Mouse (Mus musculus) heart, embryonic 12.5 days (tissue): ENCODE results near the gene Lrtm2. TPM values are rescaled to one million over a fixed set of nuclear protein-coding genes. Genes with fewer than 3 reads are reported as not detected.
"Not testable (repeated sequence)": the region's sequence is repeated elsewhere in the genome, so short reads cannot be mapped to it uniquely, and the experiment has no call there.

ENCODE experiments used
- ATAC-seq: fragments of 200-750 bp; cut with Nextera tagmentation; 2 replicates; pipeline ENCODE4 v1.8.0; 2017; ENCODE audit warnings: moderate TSS enrichment, moderate library complexity; ENCODE audit not compliant: insufficient number of reproducible peaks, low FRiP score
- H3K27ac ChIP-seq: fragments of 300-500 bp; sonication (generic); 2 replicates; pipeline ENCODE4 v1.5.1; 2016; ENCODE audit warnings: mild to moderate bottlenecking, moderate library complexity; ENCODE audit not compliant: poor library complexity, severe bottlenecking
- H3K27me3 ChIP-seq: fragments of 300-500 bp; sonication (generic); replicated peaks from 2 replicates; pipeline ENCODE4 v1.6.1; 2016; ENCODE audit warnings: mild to moderate bottlenecking, moderate library complexity
- H3K36me3 ChIP-seq: fragments of 300-500 bp; sonication (generic); 2 replicates; pipeline ENCODE4 v1.6.1; 2016; ENCODE audit warnings: mild to moderate bottlenecking, moderate library complexity
- H3K4me1 ChIP-seq: fragments of 300-500 bp; sonication (generic); replicated peaks from 2 replicates; pipeline ENCODE4 v1.6.1; 2016; ENCODE audit warnings: mild to moderate bottlenecking
- H3K4me2 ChIP-seq: fragments of 300-500 bp; sonication (generic); 2 replicates; pipeline ENCODE4 v1.6.1; 2016; ENCODE audit warnings: mild to moderate bottlenecking, moderate library complexity
- H3K4me3 ChIP-seq: fragments of 300-500 bp; sonication (generic); 2 replicates; pipeline ENCODE4 v1.5.1; 2016; ENCODE audit warnings: mild to moderate bottlenecking
- H3K9ac ChIP-seq: fragments of 300-500 bp; sonication (generic); 2 replicates; pipeline ENCODE4 v1.6.1; 2016; ENCODE audit warnings: mild to moderate bottlenecking, moderate library complexity
- H3K9me3 ChIP-seq: fragments of 300-500 bp; sonication (generic); replicated peaks from 2 replicates; pipeline ENCODE4 v1.6.1; 2016; ENCODE audit warnings: mild to moderate bottlenecking, moderate library complexity
- WGBS: fragments of 180-500 bp; shearing (Covaris S2); methylation state at CpG from one replicate; pipeline ENCODE4 v1.1.7; 2016; 5-methylcytosine and 5-hydroxymethylcytosine counted together
- polyA plus RNA-seq: library from polyadenylated mRNA; unstranded; fragments of >200 nt; fragmentation: Nextera tagmentation; extraction: Ambion mirVana; gene quantifications from 2 replicates; pipeline ENCODE4 v1.2.1, GENCODE M21; 2016

Gene Lrtm2
- polyA plus RNA-seq, 1 experiment from 2014 or later: 0.15 TPM

- H3K9ac ChIP-seq, ATAC-seq, H3K27me3 ChIP-seq, H3K4me2 ChIP-seq, H3K4me3 ChIP-seq, H3K27ac ChIP-seq, H3K9me3 ChIP-seq: not testable (repeated sequence)
- peaks cover 64% of the 10 kb centered on the region for H3K36me3 ChIP-seq
- peaks cover 11% of the 10 kb centered on the region; the same call in 1 of the 2 replicates for H3K4me1 ChIP-seq
- 85% methylated on average over 6 of the region's 6 CpGs for WGBS
Observed at GRCm38 (mm10) chr6:119360250-119360649, 29.7 kb upstream of the Lrtm2 start.

GRCm38 (mm10) chr6:119358020-119358571 is 27.5 kb upstream of the Lrtm2 start:
- H3K4me1 ChIP-seq: peaks cover 9% of the 10 kb centered on the region; the same call in 1 of the 2 replicates
- H3K4me2 ChIP-seq: no peak overlapping the region
- no peak for ATAC-seq
- no peak overlapping the region for H3K27ac ChIP-seq
- no peak overlapping the region for H3K4me3 ChIP-seq
- WGBS: 91% methylated on average over 8 of the region's 8 CpGs
- no peaks in the 10 kb centered on the region for H3K9me3 ChIP-seq
- no peaks in the 10 kb centered on the region for H3K27me3 ChIP-seq
- no peak overlapping the region for H3K9ac ChIP-seq
- H3K36me3 ChIP-seq: peaks cover 76% of the 10 kb centered on the region

GRCm38 (mm10) chr6:119352501-119352900 is 21.9 kb upstream of the Lrtm2 start:
- Histone ChIP-seq H3K4me2 (no peak overlapping the region), H3K27ac (no peak overlapping the region), H3K4me1 (peaks cover 9% of the 10 kb centered on the region), H3K4me3 (no peak overlapping the region), H3K9ac (no peak overlapping the region), H3K27me3 (no peaks in the 10 kb centered on the region), H3K9me3 (no peaks in the 10 kb centered on the region), H3K36me3 (peaks cover 42% of the 10 kb centered on the region)
- 77% methylated on average over 6 of the region's 6 CpGs for WGBS
- ATAC-seq: no peak

- no peaks in the 10 kb centered on the region for H3K9me3 ChIP-seq
- peaks cover 35% of the 10 kb centered on the region for H3K36me3 ChIP-seq
- no peak for ATAC-seq
- WGBS: 70% methylated on average over 8 of the region's 8 CpGs
- H3K9ac ChIP-seq: no peak overlapping the region
- H3K4me2 ChIP-seq: no peak overlapping the region
- peaks cover 9% of the 10 kb centered on the region for H3K4me1 ChIP-seq
- no peaks in the 10 kb centered on the region for H3K27me3 ChIP-seq
- H3K27ac ChIP-seq: no peak overlapping the region
- H3K4me3 ChIP-seq: no peak overlapping the region
Observed at GRCm38 (mm10) chr6:119351656-119352055, 21.1 kb upstream of the Lrtm2 start.

DNA sequence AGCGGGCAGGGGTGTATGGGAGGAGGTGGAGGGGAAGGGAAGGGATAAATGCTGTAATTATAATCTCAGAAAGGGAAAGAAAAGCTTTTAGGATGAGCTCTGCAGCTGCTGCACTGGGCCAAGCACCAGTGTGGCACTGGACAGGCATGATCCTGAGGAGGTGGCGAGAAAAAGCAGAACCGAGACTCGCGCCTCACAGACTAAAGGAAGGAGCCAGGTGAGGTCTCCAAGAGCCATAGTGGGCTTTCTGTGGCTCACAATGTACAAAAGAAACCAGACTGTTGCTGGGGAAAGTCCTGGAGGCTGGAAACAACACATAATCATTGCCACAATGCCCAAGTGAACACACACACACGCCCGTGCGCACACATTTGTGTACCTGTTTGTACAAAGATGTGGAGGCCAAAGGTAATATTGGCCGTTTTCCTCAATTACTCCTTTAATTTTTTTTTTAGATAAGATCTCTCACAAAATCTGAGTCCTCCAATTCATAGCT is 20.2 kb upstream of the Lrtm2 start:
- H3K9ac ChIP-seq: no peak overlapping the region
- no peaks in the 10 kb centered on the region for H3K9me3 ChIP-seq
- peaks cover 26% of the 10 kb centered on the region for H3K36me3 ChIP-seq
- peaks cover 9% of the 10 kb centered on the region for H3K4me1 ChIP-seq
- H3K27me3 ChIP-seq: no peaks in the 10 kb centered on the region
- H3K4me3 ChIP-seq: no peak overlapping the region
- no peak overlapping the region for H3K4me2 ChIP-seq
- no peak overlapping the region for H3K27ac ChIP-seq
- ATAC-seq: no peak
- WGBS: 86% methylated on average over 9 of the region's 9 CpGs

DNA sequence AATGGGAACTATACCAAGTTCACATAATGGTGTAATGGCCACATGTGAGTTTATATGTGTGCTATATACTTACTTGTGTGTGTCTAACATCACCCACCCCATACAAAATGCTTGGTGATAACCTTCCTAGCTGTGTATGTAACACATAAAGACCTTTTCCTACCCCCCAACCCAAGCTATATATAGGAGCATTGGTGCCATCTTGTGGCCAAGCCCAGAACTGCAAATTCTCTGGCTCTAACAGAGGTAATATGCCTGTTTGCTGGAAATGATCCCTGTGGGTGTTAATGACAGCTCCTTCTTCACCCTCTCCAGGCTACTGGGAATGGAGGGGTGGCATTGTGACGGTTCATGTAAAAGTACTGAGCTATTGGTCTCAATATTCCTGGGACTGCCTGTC is 17.7 kb upstream of the Lrtm2 start:
- Histone ChIP-seq H3K27ac (no peak overlapping the region), H3K9me3 (no peaks in the 10 kb centered on the region), H3K4me2 (no peak overlapping the region), H3K4me3 (no peak overlapping the region), H3K27me3 (no peaks in the 10 kb centered on the region), H3K9ac (no peak overlapping the region), H3K4me1 (peaks cover 9% of the 10 kb centered on the region), H3K36me3 (peaks cover 2% of the 10 kb centered on the region)
- ATAC-seq: no peak
- WGBS: 0% methylated on average over 1 of the region's 1 CpGs

DNA sequence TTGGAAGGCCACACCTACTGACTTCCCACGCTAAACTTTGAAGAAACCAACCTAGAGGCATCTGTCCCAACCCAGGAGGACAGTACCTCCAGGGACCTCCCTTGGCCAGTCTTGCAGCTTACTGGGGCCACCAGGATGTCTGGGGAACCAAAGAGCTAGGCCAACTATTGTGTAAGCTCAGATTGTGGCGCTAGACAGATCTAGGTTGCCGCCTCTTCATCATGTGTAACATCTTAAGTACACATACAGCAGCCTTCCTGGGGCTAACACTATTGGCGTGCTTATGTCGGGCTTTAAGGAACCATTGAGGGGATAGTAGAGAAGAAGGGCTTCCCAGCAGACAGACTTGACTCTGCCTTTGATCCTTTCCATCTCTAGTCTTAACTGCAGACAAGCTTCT is 17.2 kb upstream of the Lrtm2 start:
- Histone ChIP-seq H3K27me3 (no peaks in the 10 kb centered on the region), H3K4me3 (no peak overlapping the region), H3K4me2 (no peak overlapping the region), H3K36me3 (no peaks in the 10 kb centered on the region), H3K9ac (no peak overlapping the region), H3K4me1 (peaks cover 9% of the 10 kb centered on the region), H3K9me3 (no peaks in the 10 kb centered on the region), H3K27ac (no peak overlapping the region)
- WGBS: 68% methylated on average over 5 of the region's 5 CpGs
- no peak for ATAC-seq

DNA sequence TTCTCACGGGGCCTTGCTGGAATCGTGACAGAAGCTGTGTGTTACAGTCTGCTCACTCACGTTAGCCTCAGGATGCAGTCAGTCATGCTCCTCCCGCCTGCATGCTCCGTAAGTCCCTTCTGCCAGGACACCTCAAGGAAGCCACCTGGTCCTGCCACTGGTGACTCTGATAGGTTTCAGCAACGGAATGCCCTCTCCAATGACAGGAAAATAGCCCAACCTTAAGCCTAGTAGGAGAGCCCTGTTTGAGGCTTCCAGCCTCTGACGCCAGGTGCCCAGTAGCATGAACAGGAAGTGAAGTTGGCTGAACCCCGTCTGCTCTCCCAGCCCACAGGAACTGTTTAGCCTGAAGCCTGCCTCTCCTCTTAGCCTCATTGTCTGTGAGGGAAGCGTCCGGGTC is 15.7 kb upstream of the Lrtm2 start:
- no peak for ATAC-seq
- Histone ChIP-seq H3K4me3 (no peak overlapping the region), H3K4me1 (no peaks in the 10 kb centered on the region), H3K9me3 (no peaks in the 10 kb centered on the region), H3K36me3 (no peaks in the 10 kb centered on the region), H3K27me3 (no peaks in the 10 kb centered on the region), H3K9ac (no peak overlapping the region), H3K4me2 (no peak overlapping the region), H3K27ac (no peak overlapping the region)
- 58% methylated on average over 10 of the region's 10 CpGs for WGBS

- no peaks in the 10 kb centered on the region for H3K27me3 ChIP-seq
- no peaks in the 10 kb centered on the region; the same call in 1 of the 2 replicates for H3K4me1 ChIP-seq
- no peak overlapping the region for H3K4me3 ChIP-seq
- no peak overlapping the region for H3K9ac ChIP-seq
- ATAC-seq: no peak
- H3K4me2 ChIP-seq: no peak overlapping the region
- H3K9me3 ChIP-seq: no peaks in the 10 kb centered on the region
- no peaks in the 10 kb centered on the region for H3K36me3 ChIP-seq
- no peak overlapping the region for H3K27ac ChIP-seq
Observed at GRCm38 (mm10) chr6:119341409-119341808, 10.8 kb upstream of the Lrtm2 start.

DNA sequence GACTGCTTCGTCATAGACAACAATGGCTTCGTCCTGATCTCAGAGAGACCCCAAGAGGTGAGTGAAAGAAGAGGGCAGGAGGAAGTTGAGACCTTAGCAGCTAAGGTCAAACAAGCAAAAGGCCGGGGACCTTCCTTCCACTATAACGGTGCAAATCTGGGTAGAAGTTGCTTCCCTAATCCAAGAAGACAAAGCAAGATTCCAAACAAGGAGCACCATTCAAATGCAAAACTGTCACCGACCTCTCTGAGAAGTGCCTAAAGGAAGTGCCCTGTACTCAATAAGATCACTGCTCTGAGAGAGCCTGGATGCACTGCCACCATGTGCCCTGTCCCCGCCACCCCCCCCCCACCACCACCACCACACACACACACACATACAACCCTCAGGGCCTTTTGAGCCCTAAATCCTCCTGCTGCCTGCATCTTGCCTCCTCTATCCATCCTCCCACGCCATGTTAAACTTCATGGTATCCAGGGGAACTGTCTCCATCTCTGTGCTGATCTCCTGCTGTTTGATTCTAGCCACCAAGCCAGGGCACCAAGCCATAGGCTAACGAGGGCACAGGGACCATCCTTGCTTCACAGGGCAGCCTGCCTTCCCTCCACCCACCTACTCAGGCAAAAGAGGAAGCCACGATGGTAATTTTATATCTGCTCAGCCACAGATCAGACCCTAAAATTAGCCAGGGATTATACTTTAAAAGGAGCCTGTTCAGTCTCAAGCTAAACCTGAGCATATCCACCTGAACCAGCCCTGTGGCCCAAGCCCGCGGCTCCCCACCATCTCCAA is 7.8 kb upstream of the Lrtm2 start:
- H3K9me3 ChIP-seq: no peaks in the 10 kb centered on the region
- H3K4me3 ChIP-seq: no peak overlapping the region
- H3K4me1 ChIP-seq: peaks cover 5% of the 10 kb centered on the region; the same call in 1 of the 2 replicates
- no peak overlapping the region for H3K9ac ChIP-seq
- WGBS: 35% methylated on average over 11 of the region's 11 CpGs
- H3K4me2 ChIP-seq: no peak overlapping the region
- no peaks in the 10 kb centered on the region for H3K36me3 ChIP-seq
- ATAC-seq: no peak
- H3K27ac ChIP-seq: no peak overlapping the region
- peaks cover 16% of the 10 kb centered on the region for H3K27me3 ChIP-seq

- ATAC-seq: no peak
- H3K4me1 ChIP-seq: peaks cover 5% of the 10 kb centered on the region; the same call in 1 of the 2 replicates
Observed at GRCm38 (mm10) chr6:119337287-119337686, 6.7 kb upstream of the Lrtm2 start.

More at GRCm38 (mm10) chr6:119337287-119337686, 6.7 kb upstream of the Lrtm2 start:
- H3K4me2 ChIP-seq: no peak overlapping the region
- H3K9me3 ChIP-seq: no peaks in the 10 kb centered on the region
- 80% methylated on average over 3 of the region's 3 CpGs for WGBS
- no peak overlapping the region for H3K27ac ChIP-seq
- H3K36me3 ChIP-seq: no peaks in the 10 kb centered on the region
- no peak overlapping the region for H3K9ac ChIP-seq
- H3K4me3 ChIP-seq: no peak overlapping the region
- peaks cover 26% of the 10 kb centered on the region for H3K27me3 ChIP-seq
